Mouse (Mus musculus) mouse trophoblast stem cell (cell line): ENCODE data around the gene Sfxn5.

Source experiments
- in situ Hi-C, 2 experiments: fragments of 300-500 bp; cut with MseI, MboI; formaldehyde crosslinking; loops; 2 replicates in 1 of 2; 3 replicates in 1 of 2; pipeline ENCODE4 v1.15.1; 2025

The Sfxn5 gene

DNA sequence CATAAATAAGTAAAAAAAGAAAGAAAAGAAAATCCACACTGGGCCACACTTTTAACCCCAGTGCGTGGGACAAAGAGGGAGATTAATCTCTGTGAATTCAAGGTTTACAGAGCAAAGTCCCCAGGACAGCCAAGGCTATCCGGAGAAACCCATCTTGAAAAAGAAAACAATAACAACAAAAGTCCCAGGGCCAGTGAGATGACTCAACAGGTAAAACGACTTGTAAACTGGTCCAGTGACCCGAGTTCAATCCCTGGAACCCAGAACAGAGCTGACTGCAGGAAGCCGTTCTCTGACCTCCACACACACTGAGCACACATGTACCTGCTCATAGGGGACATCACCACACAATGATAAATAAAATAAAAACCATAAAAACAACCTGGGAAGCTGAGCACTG, 31.2 kb upstream of the Sfxn5 start:
- in situ Hi-C loops = no loop called here

DNA sequence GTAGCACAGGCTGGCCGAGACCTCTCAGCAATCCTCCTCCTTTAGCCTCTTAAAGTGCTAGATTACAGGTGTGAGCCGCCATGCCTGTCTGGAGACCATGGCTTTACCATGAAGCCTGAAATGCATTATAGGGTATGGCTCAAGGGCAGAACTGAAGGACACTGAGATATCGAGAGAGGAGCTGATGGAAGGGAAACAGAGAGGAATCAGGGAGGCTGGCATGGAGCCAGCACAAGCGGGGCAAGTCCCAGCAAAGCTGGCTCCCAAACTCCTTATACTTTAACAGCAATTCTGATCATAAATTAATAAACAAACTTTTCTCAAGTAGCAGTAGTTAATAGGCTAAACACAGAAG, 30.7 kb upstream of the Sfxn5 start:
- in situ Hi-C loops = no loop called here

DNA sequence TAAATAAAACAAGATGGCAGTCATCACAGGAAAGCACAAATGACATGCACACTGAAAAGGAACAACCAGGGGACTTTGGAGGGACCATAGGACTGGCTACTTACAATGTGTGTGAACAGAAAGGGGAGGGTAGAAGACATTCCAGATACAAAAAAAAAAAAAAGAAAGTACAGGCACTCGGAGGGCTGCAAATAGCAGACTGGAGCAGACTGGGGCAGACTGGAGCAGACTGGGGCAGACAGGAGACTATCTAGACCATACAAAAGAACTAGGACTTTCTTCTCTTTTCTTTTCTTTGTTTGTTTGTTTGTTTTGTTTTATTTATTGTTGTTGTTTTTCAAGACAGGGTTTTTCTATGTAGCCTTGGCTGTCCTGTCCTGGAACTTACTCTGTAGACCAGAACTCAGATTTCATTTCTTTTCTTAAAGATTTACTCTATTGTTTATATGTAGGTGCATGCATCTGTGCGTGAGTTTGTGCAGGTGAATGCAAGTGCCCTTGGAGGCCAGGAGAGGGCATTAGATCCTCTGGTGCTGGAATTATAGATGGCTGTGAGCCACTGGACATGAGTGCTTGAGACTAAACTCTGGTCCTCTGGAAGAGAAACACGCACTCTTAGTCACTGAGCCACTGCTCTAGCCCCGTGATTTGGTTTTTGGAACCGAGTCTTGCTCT, 30.1 kb upstream of the Sfxn5 start:
- in situ Hi-C loops = no loop called here

- in situ Hi-C loops = no loop called here
These were observed 29.4 kb upstream of the Sfxn5 start for GRCm38 (mm10) chr6:85362610-85363009.

GRCm38 (mm10) chr6:85360311-85360710, 27.1 kb upstream of the Sfxn5 start:
- in situ Hi-C loops = no loop called here

DNA sequence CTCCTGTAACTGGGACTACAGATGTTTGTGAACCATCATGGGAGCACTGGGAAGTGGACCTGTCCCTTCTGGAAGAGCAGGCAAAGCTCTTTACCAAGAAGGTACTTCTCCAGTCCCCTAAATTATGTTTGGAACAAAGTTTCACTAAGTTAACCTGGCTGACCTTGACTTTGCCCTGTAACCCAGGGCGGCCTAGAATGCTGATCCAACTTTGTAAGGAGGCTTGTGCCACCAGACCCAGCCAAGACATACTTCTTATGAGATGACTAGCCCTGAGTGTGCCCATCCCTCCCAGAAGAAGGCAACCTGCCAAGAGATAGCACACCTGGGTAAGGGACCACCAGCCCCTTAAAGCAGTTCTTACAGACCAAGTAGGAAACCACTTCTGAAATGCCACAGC, 25.7 kb upstream of the Sfxn5 start:
- in situ Hi-C loops = no loop called here

GRCm38 (mm10) chr6:85356682-85357465, 23.7 kb upstream of the Sfxn5 start:
- in situ Hi-C loops = no loop called here

- in situ Hi-C loops = no loop called here
These were observed 22.5 kb upstream of the Sfxn5 start for GRCm38 (mm10) chr6:85355753-85356152.

DNA sequence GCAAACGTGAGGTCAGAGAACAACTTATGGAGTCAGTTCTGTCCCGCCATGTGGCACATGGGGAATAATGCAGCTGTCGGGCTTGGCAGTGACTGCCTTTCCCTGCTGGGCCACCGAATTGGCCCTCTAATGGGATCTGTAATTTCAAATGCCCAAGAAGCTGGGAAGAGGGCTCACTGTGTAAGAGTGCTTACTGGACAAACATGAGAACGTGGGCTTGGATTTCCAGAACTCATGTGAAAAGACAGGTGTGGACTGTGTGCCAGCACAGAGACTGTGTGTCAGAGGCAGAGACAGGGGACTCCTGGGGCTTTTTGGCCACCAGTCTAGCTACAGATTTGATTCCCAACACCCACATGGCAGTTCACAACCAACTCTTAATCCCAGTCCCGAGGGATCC, 21.5 kb upstream of the Sfxn5 start:
- in situ Hi-C loops = no loop called here

DNA sequence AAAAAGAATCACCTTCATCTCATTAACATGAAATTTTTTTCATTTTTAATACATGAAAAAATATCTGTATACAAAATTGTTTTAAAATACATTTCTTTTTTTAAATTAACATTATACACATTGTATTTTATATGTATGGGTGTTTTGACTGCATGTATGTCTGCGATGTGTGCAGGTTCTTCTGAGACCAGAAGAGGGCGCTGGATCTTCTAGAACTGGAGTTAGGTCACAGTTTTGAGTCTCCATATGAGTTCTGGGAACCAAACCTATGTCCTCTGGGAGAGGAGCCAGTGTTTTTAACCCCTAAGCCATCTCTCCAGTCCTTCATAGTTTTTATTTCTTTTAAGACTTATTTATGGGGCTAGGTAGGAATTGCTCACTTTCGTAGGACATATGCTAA, 20.5 kb upstream of the Sfxn5 start:
- in situ Hi-C loops = no loop called here

GRCm38 (mm10) chr6:85350157-85350556, 16.9 kb upstream of the Sfxn5 start:
- in situ Hi-C loops = no loop called here

GRCm38 (mm10) chr6:85349246-85349645, 16.0 kb upstream of the Sfxn5 start:
- in situ Hi-C loops = loop anchor here (5.0 kb wide), 2 partner anchors 38 to 48 kb away; no protein-coding TSS in a partner anchor

GRCm38 (mm10) chr6:85348133-85348532, 14.9 kb upstream of the Sfxn5 start:
- in situ Hi-C loops = loop anchor here (5.0 kb wide), 2 partner anchors 39 to 49 kb away; no protein-coding TSS in a partner anchor

DNA sequence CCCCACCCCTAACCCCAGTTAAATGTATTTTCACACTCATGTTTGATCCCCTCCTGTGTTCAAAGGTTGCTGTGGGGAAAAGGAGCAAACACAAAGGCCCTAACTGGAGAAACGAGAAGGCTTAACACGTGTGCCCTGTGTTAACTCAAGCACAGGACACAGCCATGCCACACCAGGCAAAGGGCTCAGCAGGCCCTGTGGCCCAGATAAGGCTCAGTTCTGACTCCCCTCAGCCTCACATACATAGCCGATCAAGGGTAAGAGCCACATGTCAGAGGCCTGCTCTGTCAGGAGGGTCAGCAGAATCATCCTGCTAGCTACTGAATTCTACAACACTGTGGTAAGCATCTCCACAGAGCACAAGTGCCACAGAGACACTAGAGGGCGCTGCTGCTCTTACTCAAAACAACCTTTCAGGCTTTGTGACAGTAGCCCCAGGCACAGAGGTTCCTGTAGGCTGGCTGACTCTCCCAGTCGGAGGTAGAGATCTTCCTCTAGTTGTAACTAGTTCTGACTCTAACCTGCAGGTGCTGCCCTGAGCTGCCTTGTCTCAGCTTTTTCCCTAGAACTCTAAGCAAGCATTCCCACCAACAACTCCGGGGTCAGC, 12.9 kb upstream of the Sfxn5 start:
- in situ Hi-C loops = loop anchor here (5.0 kb wide), 2 partner anchors 41 to 51 kb away; no protein-coding TSS in a partner anchor

GRCm38 (mm10) chr6:85344929-85345328, 11.7 kb upstream of the Sfxn5 start:
- in situ Hi-C loops = loop anchor here (5.0 kb wide), 2 partner anchors 42 to 52 kb away; no protein-coding TSS in a partner anchor

DNA sequence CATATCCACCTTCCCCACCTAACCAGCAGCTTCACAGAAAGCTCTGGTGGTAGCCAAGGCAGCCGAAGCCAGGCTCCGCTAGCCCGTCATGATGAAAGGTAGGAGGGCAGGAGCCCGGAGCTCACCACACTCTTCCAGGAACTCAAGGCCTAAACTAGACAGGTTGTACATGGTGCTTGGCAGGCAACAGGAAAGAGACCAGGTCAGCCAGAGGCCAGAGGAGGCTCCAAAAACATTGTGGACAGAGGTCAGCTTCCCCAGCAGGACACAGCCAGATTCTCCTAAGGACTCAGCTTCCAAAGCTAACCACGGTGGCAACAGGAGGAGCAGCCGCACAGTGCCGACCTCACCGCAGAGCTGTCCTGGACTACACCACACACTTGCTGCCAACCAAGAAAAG, 9.8 kb upstream of the Sfxn5 start:
- in situ Hi-C loops = no loop called here

DNA sequence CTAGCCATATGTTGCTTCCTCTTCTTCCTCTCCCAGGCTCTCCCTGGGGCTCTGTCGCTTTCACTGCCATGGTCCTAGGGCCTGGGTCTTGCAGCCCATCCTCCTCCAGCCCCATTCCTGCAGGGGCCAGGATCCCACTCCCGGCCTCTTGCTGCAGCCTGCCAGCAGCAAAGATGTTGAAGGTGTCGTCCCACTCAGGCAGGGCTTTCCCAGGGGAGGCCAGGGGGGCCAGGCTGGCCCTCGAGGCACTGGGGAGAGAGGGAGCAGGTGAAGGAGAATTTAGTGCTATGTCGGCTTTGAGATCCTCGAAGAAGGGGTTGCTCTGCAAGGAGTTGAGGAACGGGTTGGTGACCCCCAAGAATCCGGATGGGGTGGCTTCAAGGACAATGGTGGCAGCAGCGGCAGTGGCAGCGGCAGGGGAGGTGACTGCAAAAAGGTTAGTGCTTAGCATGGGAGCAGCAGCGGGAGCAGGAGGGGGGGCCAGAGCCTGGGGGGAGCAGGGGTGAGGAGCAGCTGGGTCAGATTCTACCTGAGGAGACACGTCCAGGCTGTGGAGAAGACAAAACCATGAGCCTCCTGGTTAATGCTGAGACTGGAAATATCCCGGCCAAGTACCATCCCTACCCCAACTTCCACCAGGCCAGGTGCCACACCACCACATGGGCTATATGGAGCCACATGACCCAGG, 8.7 kb upstream of the Sfxn5 start:
- in situ Hi-C loops = no loop called here

DNA sequence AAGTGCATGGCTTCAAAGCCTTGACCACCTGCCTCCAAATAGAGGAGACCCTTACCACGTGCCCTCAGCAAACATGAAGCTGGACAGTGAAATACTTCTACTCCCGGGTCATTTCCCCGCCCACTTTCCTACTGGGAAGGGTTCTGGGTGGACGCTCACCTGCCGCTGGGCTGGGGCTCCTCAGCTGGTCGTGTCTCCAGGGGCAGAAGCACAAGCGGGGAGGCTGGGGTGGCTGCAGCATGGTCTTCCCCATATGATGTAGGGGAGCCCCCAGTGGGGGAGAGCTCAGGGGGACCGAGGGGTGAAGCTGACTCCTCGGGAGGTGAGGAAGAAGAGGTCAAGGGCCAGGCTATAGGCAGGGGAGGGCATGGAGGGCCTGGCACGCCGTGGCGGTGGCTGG, 7.0 kb upstream of the Sfxn5 start:
- in situ Hi-C loops = no loop called here

DNA sequence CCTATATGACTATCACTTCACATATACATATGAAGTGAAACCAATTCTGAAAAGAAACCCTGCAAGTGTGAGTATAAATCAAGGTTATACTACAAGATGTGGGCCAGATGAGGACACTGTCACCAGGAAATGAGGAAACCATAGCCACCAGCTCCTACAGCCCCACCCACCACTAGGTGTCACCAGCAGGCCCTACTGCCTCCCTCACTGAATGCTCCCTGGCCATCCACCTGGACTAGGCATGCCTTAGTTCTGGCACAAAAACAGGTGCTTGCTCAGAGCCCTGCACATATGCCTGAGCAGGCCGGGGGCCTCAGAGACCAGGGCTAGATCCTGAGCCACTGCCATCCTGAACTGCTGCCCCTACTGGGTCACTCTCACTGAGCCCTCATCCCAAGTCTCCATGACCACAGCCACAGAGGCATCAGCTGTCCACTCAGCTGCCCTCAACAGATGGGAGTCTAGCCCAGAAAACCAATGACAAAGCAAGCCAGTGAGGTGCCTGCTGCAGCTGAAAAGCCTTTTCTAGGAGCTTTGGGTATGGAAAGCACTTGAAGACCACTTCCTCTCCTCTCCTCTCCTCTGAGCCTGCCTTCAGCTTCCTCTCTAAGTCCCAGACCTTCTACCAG, 6.2 kb upstream of the Sfxn5 start:
- in situ Hi-C loops = no loop called here

DNA sequence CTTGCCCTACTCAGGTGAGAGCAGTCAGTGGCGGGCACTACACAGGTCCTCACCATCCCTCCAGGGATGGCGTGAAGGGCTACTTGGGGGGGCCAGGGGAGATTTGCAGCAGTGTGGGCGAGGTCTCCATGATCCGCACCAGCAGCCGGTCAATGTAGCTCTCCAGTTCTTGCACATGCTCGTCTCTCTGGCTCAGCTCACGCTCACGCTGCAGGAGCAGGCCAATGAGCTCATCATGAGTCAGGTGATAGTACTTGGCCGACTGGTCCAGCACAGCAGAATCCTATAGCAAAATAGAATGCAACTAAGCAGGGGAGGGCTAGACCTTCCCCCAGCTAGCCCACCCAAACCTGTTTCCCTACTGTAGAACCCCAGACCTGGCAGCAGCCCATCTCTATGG, 3.7 kb upstream of the Sfxn5 start:
- in situ Hi-C loops = no loop called here

DNA sequence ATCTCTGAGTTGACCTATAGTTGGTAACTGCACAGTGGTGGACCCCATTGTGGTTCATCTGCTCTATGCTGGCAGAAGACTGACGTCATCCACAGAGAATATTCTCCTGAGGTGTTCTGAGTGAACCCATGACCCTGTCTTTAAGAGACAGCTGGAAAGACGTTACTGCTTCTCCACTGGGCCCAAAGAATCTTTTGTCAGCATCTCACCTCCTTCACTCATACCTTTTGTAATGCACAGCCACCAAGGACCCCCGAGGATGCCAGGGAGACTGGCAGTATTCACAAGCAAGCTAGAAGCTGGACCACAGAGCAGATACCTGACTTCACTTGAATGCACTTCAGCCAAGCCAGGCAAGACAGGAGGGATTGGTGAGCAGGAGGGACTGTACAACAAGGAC, 2.1 kb upstream of the Sfxn5 start:
- in situ Hi-C loops = no loop called here

DNA sequence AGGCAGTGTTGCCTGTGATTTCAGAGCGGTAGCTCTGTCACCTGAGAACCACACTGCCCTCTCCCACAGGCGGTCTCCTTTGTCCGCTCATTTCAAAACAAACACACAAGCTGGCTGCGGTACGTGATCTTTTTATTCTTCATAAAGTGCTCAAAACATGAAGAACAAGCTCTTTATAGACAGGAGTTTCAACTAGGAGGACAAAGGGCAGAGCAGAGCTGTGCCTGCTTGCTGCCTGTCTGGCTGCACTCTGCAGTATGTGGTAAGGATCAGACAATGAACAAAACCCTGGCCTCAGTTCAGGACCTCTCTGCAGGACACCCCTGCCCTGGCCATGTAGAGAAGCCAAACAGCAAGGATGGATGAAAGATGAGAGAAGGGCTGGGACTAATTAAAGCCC, 1.6 kb upstream of the Sfxn5 start:
- in situ Hi-C loops = no loop called here
